Mouse (Mus musculus) right cerebral cortex, postnatal 10 days (tissue): ENCODE data around the gene Lmod2.

Experiments used
- DNase-seq, 2 experiments: peaks; one replicate each; pipeline ENCODE4 v3.0.0; 2021; ENCODE audit warnings: low spot score in 2 of 2

Gene Lmod2

GRCm38 (mm10) chr6:24641286-24641685 is 43.7 kb downstream of the Lmod2 start:
- DNase-seq, result no peak

GRCm38 (mm10) chr6:24642161-24642560 is 44.6 kb downstream of the Lmod2 start:
- no peak for DNase-seq

DNA sequence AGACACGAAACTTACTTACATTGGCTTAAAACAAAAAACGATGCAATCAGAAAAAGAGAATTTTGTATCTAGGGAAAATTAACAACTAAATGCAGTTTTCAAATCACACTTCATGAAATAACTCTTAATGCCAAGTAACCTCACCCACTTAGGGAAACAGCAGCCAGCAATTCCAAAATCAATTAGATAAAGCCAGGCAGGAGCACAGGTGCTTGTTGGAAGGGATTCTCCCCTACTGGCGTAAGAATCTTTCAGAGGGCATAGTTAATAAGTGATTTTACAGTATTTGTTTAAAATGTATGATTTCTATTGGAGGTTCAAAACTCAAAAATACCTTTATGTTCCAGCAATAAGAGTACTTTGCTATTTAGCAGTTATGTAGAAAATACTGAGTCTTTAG is 45.4 kb downstream of the Lmod2 start:
- no peak for DNase-seq

GRCm38 (mm10) chr6:24645346-24646053 is 47.9 kb downstream of the Lmod2 start:
- no peak for DNase-seq

GRCm38 (mm10) chr6:24647103-24647691 is 49.6 kb downstream of the Lmod2 start:
- no peak for DNase-seq

DNA sequence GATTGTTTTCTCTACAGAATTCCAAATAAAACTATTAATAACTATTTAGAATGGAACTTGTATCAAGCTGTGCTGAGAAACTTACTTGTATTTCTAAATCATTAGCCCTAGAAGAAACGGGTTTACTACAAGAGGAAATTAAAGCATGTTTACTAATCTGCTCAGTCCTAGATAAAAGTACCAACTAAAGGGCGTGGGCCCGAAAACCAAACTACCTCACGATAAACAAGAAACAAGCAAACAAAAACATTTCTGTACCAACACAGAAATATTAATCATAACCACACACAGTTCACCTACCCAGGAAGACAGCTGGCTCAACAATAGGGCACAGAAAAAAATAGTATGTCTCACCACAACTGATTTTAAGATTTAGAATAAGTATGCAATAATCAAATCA is 50.8 kb downstream of the Lmod2 start:
- no peak for DNase-seq

- no peak for DNase-seq
Measured at GRCm38 (mm10) chr6:24650719-24651118, 53.2 kb downstream of the Lmod2 start.

- no peak for DNase-seq
Measured at GRCm38 (mm10) chr6:24651538-24651937, 54.0 kb downstream of the Lmod2 start.
